In genomic region chr12:16874086-16874485, GRCm38 (mm10) we compare ENCODE assay signal across 9 mouse cellular contexts. TPM values are rescaled to one million over a fixed set of nuclear protein-coding genes. Genes with fewer than 3 reads are reported as not detected.
DNase-seq lines count a peak whose midpoint lies in the region; ATAC-seq and TF ChIP-seq lines count a peak whose summit lies in the region.
"Had no signal": no experiment of that assay in that cellular context is flagged by ENCODE, and none has a peak within 500 bp of the region (broad histone marks: within the 10 kb centered on the region; RNA-seq: fewer than 3 reads in every experiment).

No protein-coding gene starts in this region.

- 23% methylated on average over 2 of the region's 2 CpGs for WGBS in intestine, postnatal 0 days
- WGBS in intestine, embryonic 15.5 days, result 53% methylated on average over 2 of the region's 2 CpGs
- 58% methylated on average over 2 of the region's 2 CpGs for WGBS in hindbrain, embryonic 14.5 days
- 68% methylated on average over 2 of the region's 2 CpGs for WGBS in forebrain, embryonic 13.5 days

- peaks cover 38% of the 10 kb centered on the region for H3K4me1 ChIP-seq in intestine, postnatal 0 days (replicated peaks; ENCODE audit: control insufficient read depth, insufficient read depth, low read length)
- peaks cover 56% of the 10 kb centered on the region for H3K4me1 ChIP-seq in intestine, embryonic 15.5 days (replicated peaks)
- H3K4me1 ChIP-seq in hindbrain, embryonic 14.5 days (replicated peaks; ENCODE audit: control insufficient read depth, insufficient read depth, low read length), result no peaks in the 10 kb centered on the region; the same call in 1 of the 2 replicates
- H3K4me1 ChIP-seq in forebrain, embryonic 13.5 days, result no peaks in the 10 kb centered on the region

- H3K27ac ChIP-seq in intestine, postnatal 0 days (ENCODE audit: low read depth, low read length), result peak overlapping the region; percentile 62
- H3K27ac ChIP-seq in intestine, embryonic 15.5 days, result no peak overlapping the region
- H3K27ac ChIP-seq in hindbrain, embryonic 14.5 days, result no peak overlapping the region
- H3K27ac ChIP-seq in forebrain, embryonic 13.5 days, result no peak overlapping the region
- H3K27ac ChIP-seq: liver, embryonic 15.5 days had no signal

- ATAC-seq in intestine, postnatal 0 days, result peak; percentile 55
- ATAC-seq in intestine, embryonic 15.5 days, result no peak
- ATAC-seq in hindbrain, embryonic 14.5 days (ENCODE audit: low FRiP score), result no peak
- ATAC-seq in forebrain, embryonic 13.5 days, result no peak

- H3K4me2 ChIP-seq in intestine, postnatal 0 days (replicated peaks; ENCODE audit: low read depth), result no peak overlapping the region
- H3K4me2 ChIP-seq in intestine, embryonic 15.5 days (replicated peaks), result no peak overlapping the region
- H3K4me2 ChIP-seq in hindbrain, embryonic 14.5 days (replicated peaks), result no peak overlapping the region
- no peak overlapping the region for H3K4me2 ChIP-seq in forebrain, embryonic 13.5 days
- H3K4me2 ChIP-seq: liver, embryonic 15.5 days had no signal

- H3K9ac ChIP-seq in intestine, postnatal 0 days (ENCODE audit: low read depth, low read length), result no peak overlapping the region
- H3K9ac ChIP-seq in intestine, embryonic 15.5 days, result no peak overlapping the region
- H3K9ac ChIP-seq in hindbrain, embryonic 14.5 days, result no peak overlapping the region
- no peak overlapping the region for H3K9ac ChIP-seq in forebrain, embryonic 13.5 days
- H3K9ac ChIP-seq: liver, embryonic 15.5 days had no signal

- H3K36me3 ChIP-seq in intestine, postnatal 0 days (ENCODE audit: control insufficient read depth, insufficient read depth), result no peaks in the 10 kb centered on the region
- H3K36me3 ChIP-seq in intestine, embryonic 15.5 days, result no peaks in the 10 kb centered on the region
- H3K36me3 ChIP-seq in hindbrain, embryonic 14.5 days (replicated peaks; ENCODE audit: control insufficient read depth, insufficient read depth), result no peaks in the 10 kb centered on the region
- no peaks in the 10 kb centered on the region for H3K36me3 ChIP-seq in forebrain, embryonic 13.5 days (ENCODE audit: poor library complexity, severe bottlenecking)
- H3K36me3 ChIP-seq: liver, embryonic 15.5 days had no signal

- no peak for TF ChIP-seq CTCF in intestine, postnatal 0 days (IDR thresholded peaks at IDR 0.05; ENCODE audit: low read depth)

- H3K27me3 ChIP-seq in intestine, postnatal 0 days (replicated peaks; ENCODE audit: control insufficient read depth, insufficient read depth, low read length), result no peaks in the 10 kb centered on the region
- no peaks in the 10 kb centered on the region for H3K27me3 ChIP-seq in intestine, embryonic 15.5 days (replicated peaks)
- no peaks in the 10 kb centered on the region for H3K27me3 ChIP-seq in hindbrain, embryonic 14.5 days (ENCODE audit: control insufficient read depth, insufficient read depth, low read length)
- no peaks in the 10 kb centered on the region for H3K27me3 ChIP-seq in forebrain, embryonic 13.5 days
- H3K27me3 ChIP-seq: liver, embryonic 15.5 days had no signal

- H3K4me3 ChIP-seq in intestine, postnatal 0 days (ENCODE audit: low read depth, low read length), result no peak overlapping the region
- H3K4me3 ChIP-seq in intestine, embryonic 15.5 days (replicated peaks), result no peak overlapping the region
- H3K4me3 ChIP-seq in hindbrain, embryonic 14.5 days (replicated peaks; ENCODE audit: low read length), result no peak overlapping the region
- no peak overlapping the region for H3K4me3 ChIP-seq in forebrain, embryonic 13.5 days
- H3K4me3 ChIP-seq: liver, embryonic 15.5 days had no signal

- no peaks in the 10 kb centered on the region for H3K9me3 ChIP-seq in intestine, postnatal 0 days (ENCODE audit: control insufficient read depth)
- H3K9me3 ChIP-seq in intestine, embryonic 15.5 days, result no peaks in the 10 kb centered on the region
- no peaks in the 10 kb centered on the region for H3K9me3 ChIP-seq in hindbrain, embryonic 14.5 days (ENCODE audit: control insufficient read depth, low read length)
- H3K9me3 ChIP-seq in forebrain, embryonic 13.5 days (replicated peaks), result no peaks in the 10 kb centered on the region
- H3K9me3 ChIP-seq: liver, embryonic 15.5 days had no signal

- peak; percentile 74 to 80 for DNase-seq in adrenal gland, postnatal 36 days
- DNase-seq in heart, postnatal 4 days, result peak; percentile 62
- peak; percentile 92 for DNase-seq in skeletal muscle tissue, adult 2 months (ENCODE audit: low read depth, low spot score)
- DNase-seq in hindbrain, embryonic 14.5 days (ENCODE audit: low spot score), result no peak
- DNase-seq in right cerebral cortex, postnatal 25 days, result no peak

RNA-seq across cellular contexts. Expression of gene Rock2, which starts 20.6 kb away (rescaled TPM):
- 13.3 and 16.9 TPM in 2 replicates for polyA plus RNA-seq in intestine, postnatal 0 days (2015; fragmentation: Nextera tagmentation; extraction: Ambion mirVana)
- polyA plus RNA-seq in intestine, embryonic 15.5 days (2015; fragmentation: Nextera tagmentation; extraction: Ambion mirVana), result 17.9 and 19.7 TPM in 2 replicates
- total RNA-seq in adrenal gland, postnatal 36 days (2021), result 10 to 100 TPM; 78.1 to 93.7 TPM
- 10 to 100 TPM; 93.4 to 98.4 TPM for total RNA-seq in heart, postnatal 4 days (2021)
- 15.7 and 17.6 TPM in 2 replicates for polyA plus RNA-seq in hindbrain, embryonic 14.5 days (2014; fragmentation: Nextera tagmentation; extraction: Ambion mirVana)
- 12.5 and 13.5 TPM in 2 replicates for polyA plus RNA-seq in forebrain, embryonic 13.5 days (2015; fragmentation: Nextera tagmentation; extraction: Ambion mirVana)

Comparison
In these comparisons a context has a peak if more than half of its experiments do, and no peak if none do; other contexts are left out.
1. DNase-seq: peak in adrenal gland, postnatal 36 days (2 of 2), heart, postnatal 4 days (single experiment) and skeletal muscle tissue, adult 2 months (single experiment); none in hindbrain, embryonic 14.5 days (single experiment) and right cerebral cortex, postnatal 25 days (single experiment).